Mouse (Mus musculus) MEL (cell line): ENCODE results near the gene Ankdd1b. TPM values are rescaled to one million over a fixed set of nuclear protein-coding genes. Genes with fewer than 3 reads are reported as not detected.

ENCODE experiments used
- DNase-seq: peaks from one replicate; pipeline ENCODE4 v3.0.0; 2011; ENCODE audit warnings: low read depth, low spot score
- H3K27ac ChIP-seq: 2 replicates; pipeline ENCODE4 v1.5.1; 2012; ENCODE audit warnings: low read depth, mild to moderate bottlenecking, control low read depth, low read length, moderate library complexity; ENCODE audit not compliant: control insufficient read depth
- H3K27me3 ChIP-seq, 2 experiments: fragments of 150-350 bp in 1 of 2; sonication (generic) in 1 of 2; 2 replicates each; pipeline ENCODE4 v1.6.1; 2012; ENCODE audit warnings: low read length in 2 of 2, mild to moderate bottlenecking in 2 of 2, improper control_type of control experiment in 1 of 2, moderate library complexity in 1 of 2; ENCODE audit not compliant: insufficient read depth in 2 of 2, control insufficient read depth in 1 of 2
- H3K36me3 ChIP-seq, 2 experiments: 2 replicates each; pipeline ENCODE4 v1.6.1; 2012 to 2014; ENCODE audit warnings: low read length in 2 of 2, improper control_type of control experiment in 1 of 2, inconsistent platforms in 1 of 2, mild to moderate bottlenecking in 1 of 2; ENCODE audit not compliant: insufficient read depth in 2 of 2, control insufficient read depth in 1 of 2
- H3K4me1 ChIP-seq, 2 experiments: fragments of 150-350 bp in 1 of 2; sonication (generic) in 1 of 2; 2 replicates each; pipeline ENCODE4 v1.6.1; 2012; ENCODE audit warnings: low read length in 2 of 2, improper control_type of control experiment in 1 of 2, mild to moderate bottlenecking in 1 of 2; ENCODE audit not compliant: insufficient read depth in 2 of 2, control insufficient read depth in 1 of 2
- H3K4me3 ChIP-seq, 2 experiments: fragments of 150-350 bp in 1 of 2; sonication (generic) in 1 of 2; 2 replicates each; pipeline ENCODE4 v1.5.1; 2012; ENCODE audit warnings: low read depth in 2 of 2, low read length in 2 of 2, mild to moderate bottlenecking in 2 of 2, moderate library complexity in 2 of 2, control low read depth in 1 of 2, improper control_type of control experiment in 1 of 2; ENCODE audit not compliant: control insufficient read depth in 1 of 2, insufficient read depth in 1 of 2
- H3K79me2 ChIP-seq: 2 replicates; pipeline ENCODE4 v1.6.1; 2012; ENCODE audit warnings: mild to moderate bottlenecking, low read length, moderate library complexity; ENCODE audit not compliant: control insufficient read depth, poor library complexity, insufficient read depth
- H3K9ac ChIP-seq: 2 replicates; pipeline ENCODE4 v1.6.1; 2012; ENCODE audit warnings: low read depth, mild to moderate bottlenecking, control low read depth, low read length, moderate library complexity; ENCODE audit not compliant: control insufficient read depth, poor library complexity, severe bottlenecking
- H3K9me3 ChIP-seq: fragments of 150-350 bp; sonication (generic); replicated peaks from 2 replicates; pipeline ENCODE4 v1.6.1; 2012; ENCODE audit warnings: mild to moderate bottlenecking, low read length, improper control_type of control experiment, moderate library complexity; ENCODE audit not compliant: insufficient read depth
- CHD2 ChIP-seq: IDR thresholded peaks from 2 replicates; pipeline ENCODE4 v1.6.1; 2011; ENCODE audit warnings: low read length, improper control_type of control experiment
- ELF1 ChIP-seq: IDR thresholded peaks from 2 replicates; pipeline ENCODE4 v1.6.1; 2014; ENCODE audit warnings: low read depth, mild to moderate bottlenecking, inconsistent platforms, low read length, improper control_type of control experiment, moderate library complexity
- EP300 ChIP-seq, 2 experiments: IDR thresholded peaks; 2 replicates each; pipeline ENCODE4 v1.6.1; 2011; ENCODE audit warnings: improper control_type of control experiment in 2 of 2, low read length in 2 of 2, low read depth in 1 of 2, mild to moderate bottlenecking in 1 of 2
- GABPA ChIP-seq: IDR thresholded peaks from 2 replicates; pipeline ENCODE4 v1.6.1; 2012; ENCODE audit warnings: low read depth, mild to moderate bottlenecking, inconsistent platforms, low read length, improper control_type of control experiment, moderate library complexity
- GATA1 ChIP-seq: IDR thresholded peaks from 2 replicates; pipeline ENCODE4 v1.6.1; 2011; ENCODE audit warnings: low read depth, low read length, improper control_type of control experiment
- HCFC1 ChIP-seq: IDR thresholded peaks from 2 replicates; pipeline ENCODE4 v1.6.1; 2012; ENCODE audit warnings: low read depth, mild to moderate bottlenecking, inconsistent platforms, low read length, improper control_type of control experiment, moderate library complexity
- JUND ChIP-seq: IDR thresholded peaks from 2 replicates; pipeline ENCODE4 v1.6.1; 2011; ENCODE audit warnings: low read depth, mild to moderate bottlenecking, improper control_type of control experiment, low read length
- KAT2A ChIP-seq: conservative IDR thresholded peaks from 2 replicates; pipeline ENCODE4 v1.6.1; 2012; ENCODE audit warnings: low read depth, low read length, improper control_type of control experiment, inconsistent platforms
- MAZ ChIP-seq: IDR thresholded peaks from 2 replicates; pipeline ENCODE4 v1.6.1; 2012; ENCODE audit warnings: low read depth, mild to moderate bottlenecking, inconsistent platforms, low read length, improper control_type of control experiment
- MEF2A ChIP-seq: IDR thresholded peaks from 2 replicates; pipeline ENCODE4 v1.6.1; 2014; ENCODE audit warnings: low read depth, mild to moderate bottlenecking, inconsistent platforms, low read length, improper control_type of control experiment; ENCODE audit not compliant: poor library complexity, insufficient replicate concordance, severe bottlenecking; ENCODE audit errors: extremely low read depth
- MYB ChIP-seq: IDR thresholded peaks from 2 replicates; pipeline ENCODE4 v1.6.1; 2011; ENCODE audit warnings: mild to moderate bottlenecking, low read depth, low read length, improper control_type of control experiment
- NELFE ChIP-seq: IDR thresholded peaks from 2 replicates; pipeline ENCODE4 v1.6.1; 2011; ENCODE audit warnings: low read depth, low read length, improper control_type of control experiment
- NRF1 ChIP-seq: IDR thresholded peaks from 2 replicates; pipeline ENCODE4 v1.6.1; 2014; ENCODE audit warnings: low read depth, mild to moderate bottlenecking, inconsistent platforms, low read length, improper control_type of control experiment, moderate library complexity; ENCODE audit not compliant: poor library complexity, insufficient read depth, severe bottlenecking
- POLR2A ChIP-seq, 2 experiments: IDR thresholded peaks; 2 replicates each; pipeline ENCODE4 v1.6.1; 2011 to 2012; ENCODE audit warnings: low read length in 2 of 2, mild to moderate bottlenecking in 2 of 2, control low read depth in 1 of 2, improper control_type of control experiment in 1 of 2, low read depth in 1 of 2, moderate library complexity in 1 of 2; ENCODE audit not compliant: control insufficient read depth in 1 of 2, insufficient read depth in 1 of 2, poor library complexity in 1 of 2
- POLR2AphosphoS2 ChIP-seq: IDR thresholded peaks from 2 replicates; pipeline ENCODE4 v1.6.1; 2011; ENCODE audit warnings: low read length, improper control_type of control experiment
- RAD21 ChIP-seq: IDR thresholded peaks from 2 replicates; pipeline ENCODE4 v1.6.1; 2011; ENCODE audit warnings: mild to moderate bottlenecking, low read depth, low read length, improper control_type of control experiment
- SIN3A ChIP-seq: IDR thresholded peaks from 2 replicates; pipeline ENCODE4 v1.6.1; 2012; ENCODE audit warnings: low read length, improper control_type of control experiment, inconsistent platforms
- SMC3 ChIP-seq: IDR thresholded peaks from 2 replicates; pipeline ENCODE4 v1.6.1; 2011; ENCODE audit warnings: low read depth, low read length, improper control_type of control experiment
- TAL1 ChIP-seq: IDR thresholded peaks from 2 replicates; pipeline ENCODE4 v1.6.1; 2012; ENCODE audit warnings: mild to moderate bottlenecking, inconsistent platforms, low read length, moderate library complexity, mixed read lengths
- TBP ChIP-seq: IDR thresholded peaks from 2 replicates; pipeline ENCODE4 v1.8.0; 2011; ENCODE audit warnings: low read depth, low read length, improper control_type of control experiment
- TCF12 ChIP-seq: IDR thresholded peaks from 2 replicates; pipeline ENCODE4 v1.6.1; 2014; ENCODE audit warnings: low read depth, mild to moderate bottlenecking, inconsistent platforms, low read length, improper control_type of control experiment, moderate library complexity
- USF1 ChIP-seq: IDR thresholded peaks from 2 replicates; pipeline ENCODE4 v1.6.1; 2014; ENCODE audit warnings: low read depth, mild to moderate bottlenecking, inconsistent platforms, low read length, improper control_type of control experiment, moderate library complexity
- USF2 ChIP-seq, 2 experiments: IDR thresholded peaks; 2 replicates each; pipeline ENCODE4 v1.6.1; 2011 to 2012; ENCODE audit warnings: improper control_type of control experiment in 2 of 2, low read length in 2 of 2, borderline replicate concordance in 1 of 2, inconsistent platforms in 1 of 2, low read depth in 1 of 2, mild to moderate bottlenecking in 1 of 2; ENCODE audit not compliant: insufficient read depth in 1 of 2
- ZC3H11A ChIP-seq: IDR thresholded peaks from 2 replicates; pipeline ENCODE4 v1.6.1; 2012; ENCODE audit warnings: low read depth, mild to moderate bottlenecking, inconsistent platforms, low read length, improper control_type of control experiment
- ZKSCAN1 ChIP-seq: IDR thresholded peaks from 2 replicates; pipeline ENCODE4 v1.6.1; 2012; ENCODE audit warnings: low read depth, mild to moderate bottlenecking, inconsistent platforms, low read length, improper control_type of control experiment, moderate library complexity
- ZNF384 ChIP-seq: IDR thresholded peaks from 2 replicates; pipeline ENCODE4 v1.6.1; 2012; ENCODE audit warnings: low read depth, mild to moderate bottlenecking, inconsistent platforms, low read length, improper control_type of control experiment
- polyA plus RNA-seq, 2 experiments: library from polyadenylated mRNA; stranded (reverse) in 1 of 2; unstranded in 1 of 2; fragments of >175 nt in 1 of 2; fragments of >200 nt in 1 of 2; gene quantifications; 2 replicates each; pipeline versions ENCODE4 v1.2.1 to v1.2.4; 2012; ENCODE audit warnings: low replicate concordance in 2 of 2, low read depth in 1 of 2; ENCODE audit not compliant: insufficient read length in 2 of 2, insufficient read depth in 1 of 2, missing spikeins in 1 of 2
- total RNA-seq: library from RNA; depleted of rRNA; stranded (reverse); fragments of 300-350 nt; gene quantifications from 2 replicates; pipeline ENCODE4 v1.2.3, GENCODE M21; 2012

The Ankdd1b gene
- total and polyA plus RNA-seq, 3 experiments, result 0.12 TPM; not detected in 2

GRCm38 (mm10) chr13:96506313-96506712 is 35.3 kb upstream of the Ankdd1b start:
- Histone ChIP-seq H3K36me3 (peaks cover 0 to 8% of the 10 kb centered on the region in 2 experiments; a peak in 2 of 4 replicates), H3K79me2 (no peaks in the 10 kb centered on the region), H3K4me1 (peaks cover 0 to 10% of the 10 kb centered on the region in 2 experiments; a peak in 3 of 4 replicates), H3K4me3 (no peak overlapping the region), H3K9ac (no peak overlapping the region), H3K9me3 (no peaks in the 10 kb centered on the region), H3K27me3 (no peaks in the 10 kb centered on the region), H3K27ac (no peak overlapping the region)
- no peak for DNase-seq
- TF ChIP-seq SMC3, result no peak
- no peak for TF ChIP-seq CHD2
- no peak for TF ChIP-seq EP300 (IDR thresholded peaks at IDR 0.05; ENCODE audit: low read depth in 1 of 2, low read length in 2 of 2)
- TF ChIP-seq POLR2A (IDR thresholded peaks at IDR 0.05; ENCODE audit: control insufficient read depth in 1 of 2, insufficient read depth in 1 of 2, low read depth in 1 of 2, low read length in 2 of 2, poor library complexity in 1 of 2), result no peak
- TF ChIP-seq ZNF384, result no peak
- no peak for TF ChIP-seq RAD21
- no peak for TF ChIP-seq NRF1
- TF ChIP-seq GABPA, result no peak
- no peak for TF ChIP-seq ZKSCAN1
- TF ChIP-seq GATA1, result no peak
- TF ChIP-seq SIN3A, result no peak
- TF ChIP-seq USF1, result no peak
- TF ChIP-seq TCF12, result no peak
- TF ChIP-seq HCFC1, result no peak

GRCm38 (mm10) chr13:96505661-96506060 is 34.7 kb upstream of the Ankdd1b start:
- TF ChIP-seq KAT2A (no peak), GATA1 (no peak), NRF1 (no peak), TAL1 (no peak), POLR2AphosphoS2 (no peak), MYB (no peak), ELF1 (no peak), MEF2A (no peak), JUND (no peak), ZKSCAN1 (no peak), MAZ (no peak), USF2 (IDR thresholded peaks at IDR 0.05; ENCODE audit: borderline replicate concordance in 1 of 2, insufficient read depth in 1 of 2, low read depth in 1 of 2, low read length in 2 of 2) (no peak), TBP (no peak), CHD2 (no peak), USF1 (no peak), ZC3H11A (no peak), NELFE (no peak)
- H3K27ac ChIP-seq, result no peak overlapping the region
- no peak overlapping the region for H3K9ac ChIP-seq
- H3K9me3 ChIP-seq, result no peaks in the 10 kb centered on the region
- no peak overlapping the region for H3K4me3 ChIP-seq
- no peak for DNase-seq
- peaks cover 0 to 7% of the 10 kb centered on the region in 2 experiments; a peak in 2 of 4 replicates for H3K36me3 ChIP-seq
- no peaks in the 10 kb centered on the region for H3K27me3 ChIP-seq
- peaks cover 0 to 7% of the 10 kb centered on the region in 2 experiments; a peak in 2 of 4 replicates for H3K4me1 ChIP-seq
- no peaks in the 10 kb centered on the region for H3K79me2 ChIP-seq
